Mouse (Mus musculus) frontal cortex, postnatal 25 days (tissue): ENCODE results near the gene Dcbld1.
"Not testable (repeated sequence)": the region's sequence is repeated elsewhere in the genome, so short reads cannot be mapped to it uniquely, and the experiment has no call there.

ENCODE experiments used
- DNase-seq, 2 experiments: peaks; one replicate each; pipeline ENCODE4 v3.0.0; 2022; ENCODE audit warnings: low spot score in 2 of 2

Dcbld1 gene

DNA sequence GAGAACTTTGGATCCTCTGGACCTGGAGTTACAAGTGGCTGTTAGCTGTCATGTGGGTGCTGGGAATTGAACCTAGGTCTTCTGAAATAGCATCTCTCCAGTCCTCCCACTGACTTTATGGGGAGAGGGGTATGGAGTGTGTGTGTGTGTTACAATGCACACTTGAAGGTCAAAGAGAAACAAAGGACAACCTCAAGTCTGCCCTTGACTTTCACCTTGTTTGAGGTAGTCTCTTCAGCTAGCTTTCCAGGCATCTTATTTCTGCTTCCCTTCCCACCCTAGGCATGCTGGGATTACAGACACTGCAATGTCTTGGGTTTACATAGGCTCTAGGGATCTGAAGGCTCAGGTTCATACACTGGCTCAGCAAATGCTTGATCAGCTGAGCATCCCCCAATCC lies 68.9 kb downstream of the Dcbld1 start:
- no peak for DNase-seq

DNA sequence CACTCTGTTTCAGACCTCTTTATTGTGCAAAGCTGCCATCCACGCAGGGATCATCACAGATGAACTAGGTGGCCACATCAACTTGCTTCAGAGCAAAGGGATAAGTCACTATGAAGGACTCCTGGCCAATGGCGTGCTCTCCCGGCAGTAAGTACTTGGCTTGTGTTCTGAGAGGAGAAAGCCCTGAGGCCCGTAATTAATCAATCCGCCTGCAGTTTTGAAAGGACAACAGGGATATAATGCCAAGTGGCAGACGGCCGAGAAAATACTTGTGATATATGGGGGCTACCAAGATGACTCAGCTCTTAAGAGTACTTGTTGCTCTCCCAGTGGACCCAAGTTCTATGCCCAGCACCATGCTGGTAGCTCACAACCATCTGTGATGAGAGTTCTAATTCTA lies 71.2 kb downstream of the Dcbld1 start:
- DNase-seq, result no peak

DNA sequence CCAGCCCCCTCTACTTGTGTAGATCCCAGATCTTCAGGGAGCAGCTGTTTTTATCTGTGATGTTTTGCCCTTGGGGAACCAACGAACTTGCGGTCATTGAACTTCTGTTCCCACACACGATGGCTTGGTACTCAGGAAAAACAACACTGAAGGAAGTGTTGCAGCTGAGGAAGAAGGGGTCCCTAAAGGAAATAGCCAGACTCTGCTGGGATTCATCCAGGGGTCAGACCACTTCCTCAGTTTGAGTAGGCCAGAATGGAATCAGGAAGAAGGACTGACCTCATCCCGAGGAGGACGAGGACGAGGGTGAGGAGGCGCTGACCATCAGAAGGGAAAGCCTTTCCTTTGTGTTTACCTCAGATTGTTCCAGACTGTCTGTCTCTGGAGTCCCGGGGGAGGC lies 75.8 kb downstream of the Dcbld1 start:
- DNase-seq, result no peak

DNA sequence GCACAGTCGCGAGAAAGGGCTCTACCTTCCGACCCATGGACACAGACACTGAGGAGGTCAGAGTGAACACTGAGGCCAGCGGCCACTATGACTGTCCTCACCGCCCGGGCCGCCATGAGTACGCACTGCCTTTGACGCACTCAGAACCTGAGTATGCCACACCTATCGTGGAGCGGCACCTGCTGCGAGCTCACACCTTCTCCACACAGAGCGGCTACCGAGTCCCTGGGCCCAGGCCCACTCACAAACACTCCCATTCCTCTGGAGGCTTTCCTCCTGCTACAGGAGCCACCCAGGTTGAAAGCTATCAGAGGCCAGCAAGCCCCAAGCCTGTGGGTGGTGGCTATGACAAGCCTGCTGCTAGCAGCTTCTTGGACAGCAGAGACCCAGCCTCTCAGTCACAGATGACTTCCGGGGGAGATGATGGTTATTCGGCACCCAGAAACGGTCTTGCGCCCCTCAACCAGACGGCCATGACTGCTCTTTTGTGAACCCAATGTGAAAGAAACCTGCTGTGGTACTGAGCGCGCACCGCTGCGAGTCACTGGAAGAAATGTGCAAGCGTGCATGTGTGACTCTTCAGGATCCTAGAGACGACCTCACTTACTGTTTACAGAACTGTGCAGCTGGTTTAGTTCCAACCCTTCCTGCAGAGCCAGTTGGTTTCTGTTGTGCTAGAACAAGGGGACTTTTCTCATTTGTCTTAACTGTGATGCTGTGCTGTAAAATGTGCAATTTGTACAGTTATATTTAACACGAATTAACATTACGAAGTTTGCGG lies 86.3 kb downstream of the Dcbld1 start:
- no peak for DNase-seq

DNA sequence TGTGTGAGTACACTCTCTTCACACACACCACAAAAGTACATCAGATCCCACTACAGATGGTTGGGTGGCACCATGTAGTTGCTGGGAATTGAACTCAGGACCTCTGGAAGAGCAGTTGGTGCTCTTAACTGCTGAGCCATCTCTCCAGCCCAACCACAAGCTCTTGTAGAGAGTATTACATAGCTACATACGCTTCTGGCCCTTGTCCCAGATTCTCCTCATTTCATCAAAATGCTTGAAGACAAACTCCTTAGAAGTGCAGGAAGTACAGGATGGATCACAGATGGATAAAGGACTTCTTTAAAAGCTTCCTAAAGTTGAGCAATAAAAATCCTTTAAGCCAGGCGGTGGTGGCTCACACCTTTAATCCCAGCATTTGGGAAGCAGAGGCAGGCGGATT lies 88.5 kb downstream of the Dcbld1 start:
- DNase-seq, result no peak

DNA sequence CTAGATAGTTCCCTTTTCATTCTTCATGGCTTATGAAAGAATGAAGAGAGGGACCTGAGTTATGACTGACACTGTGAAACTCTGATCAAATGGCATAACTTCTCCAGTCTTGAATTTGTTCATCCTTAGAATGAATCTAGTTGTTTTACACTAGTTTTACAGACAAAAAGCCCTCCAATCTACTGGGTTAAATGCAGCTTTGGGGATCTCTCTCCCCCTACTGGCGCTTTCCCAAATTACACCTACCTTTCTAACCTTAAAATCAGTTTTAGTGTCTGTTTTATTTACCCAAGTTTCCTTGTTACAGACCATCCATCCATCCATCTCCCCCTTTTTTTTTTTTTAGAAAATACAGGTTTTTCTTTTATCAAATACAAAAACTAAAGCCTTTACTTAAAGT lies 97.6 kb downstream of the Dcbld1 start:
- peak in 1 of 2 experiments; percentile 20 for DNase-seq

DNA sequence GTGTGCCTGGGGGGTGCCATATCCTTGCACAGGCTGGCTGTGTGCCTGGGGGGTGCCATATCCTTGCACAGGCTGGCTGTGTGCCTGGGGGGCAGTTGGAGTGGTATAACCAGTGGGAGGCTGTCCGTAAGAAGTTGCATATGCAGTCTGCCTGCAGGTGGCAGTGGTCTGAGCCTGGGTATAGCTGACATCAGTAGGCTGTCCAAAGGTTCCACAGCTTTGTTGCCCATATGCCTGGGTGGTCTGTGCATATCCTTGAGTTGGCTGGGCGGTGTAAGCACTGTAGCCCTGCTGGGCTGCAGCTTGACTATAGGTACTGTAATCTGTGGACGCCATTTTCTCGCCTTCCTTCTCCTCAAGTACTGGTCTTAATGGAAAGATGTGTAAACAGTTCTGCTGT lies 109.9 kb downstream of the Dcbld1 start:
- not testable (repeated sequence) for DNase-seq

DNA sequence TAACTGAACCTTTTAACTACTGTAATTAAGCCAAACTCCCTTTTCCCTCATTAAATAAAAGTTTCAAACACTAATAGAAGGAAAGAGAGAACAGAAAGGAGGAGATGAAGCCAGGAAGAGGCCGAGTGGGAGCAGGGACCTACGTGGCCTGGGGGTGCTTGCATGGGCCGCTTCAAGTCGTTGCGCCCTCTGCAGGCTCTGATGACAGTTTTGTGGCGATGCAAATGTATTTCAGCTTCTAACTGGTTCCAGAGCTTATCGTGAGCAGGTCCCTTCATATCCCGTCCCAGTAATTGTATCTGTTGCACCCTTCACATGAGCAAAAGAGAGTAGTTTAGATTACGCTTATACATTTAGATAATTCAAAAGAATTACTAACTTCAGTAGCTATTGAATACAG lies 119.8 kb downstream of the Dcbld1 start:
- no peak for DNase-seq

DNA sequence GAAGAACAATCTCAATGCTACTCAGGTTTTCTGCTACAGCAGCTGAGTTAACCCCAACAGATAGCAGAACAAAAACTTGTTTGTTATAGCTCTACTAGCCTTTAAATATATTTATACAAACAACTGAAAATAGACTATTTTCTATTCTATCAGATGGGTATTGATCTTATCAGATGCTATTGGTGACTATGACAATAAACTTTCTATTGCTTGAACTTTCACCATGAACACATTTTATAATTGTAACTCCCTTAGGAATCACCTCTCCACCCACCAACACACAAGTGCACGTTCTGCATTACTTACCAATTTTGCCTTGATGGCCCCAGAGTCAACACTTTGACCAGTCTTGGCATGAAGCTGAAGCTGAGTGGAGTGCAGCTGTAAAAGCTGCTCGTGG lies 125.0 kb downstream of the Dcbld1 start, which contains the start of gene Gm26741:
Gm26741 (plus strand) TSS at position 301 of the 400 bp plus-strand sequence.
- DNase-seq, result no peak

DNA sequence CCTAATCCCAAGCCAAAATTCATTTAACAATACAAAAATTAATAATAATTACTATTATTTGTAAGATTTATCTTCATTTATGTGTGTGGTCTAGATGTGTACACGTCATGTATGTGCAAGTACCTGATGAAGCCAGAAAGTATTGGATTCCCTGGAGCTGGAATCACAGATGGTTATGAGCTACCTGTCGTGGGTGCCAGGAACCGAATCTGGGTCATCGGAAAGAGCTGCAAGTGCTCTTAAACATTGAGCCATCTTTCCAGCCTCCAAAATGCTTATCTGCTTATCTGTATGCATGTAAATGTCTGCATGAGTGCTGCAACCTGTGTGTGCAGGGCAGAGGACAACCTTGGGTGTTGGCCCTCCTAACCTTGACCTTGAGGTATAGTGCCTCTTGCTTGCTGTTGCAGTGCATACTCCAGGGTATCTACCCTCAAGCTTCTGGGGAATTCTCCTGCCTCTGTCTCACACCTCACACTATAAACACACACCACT lies 126.9 kb downstream of the Dcbld1 start:
- no peak for DNase-seq

DNA sequence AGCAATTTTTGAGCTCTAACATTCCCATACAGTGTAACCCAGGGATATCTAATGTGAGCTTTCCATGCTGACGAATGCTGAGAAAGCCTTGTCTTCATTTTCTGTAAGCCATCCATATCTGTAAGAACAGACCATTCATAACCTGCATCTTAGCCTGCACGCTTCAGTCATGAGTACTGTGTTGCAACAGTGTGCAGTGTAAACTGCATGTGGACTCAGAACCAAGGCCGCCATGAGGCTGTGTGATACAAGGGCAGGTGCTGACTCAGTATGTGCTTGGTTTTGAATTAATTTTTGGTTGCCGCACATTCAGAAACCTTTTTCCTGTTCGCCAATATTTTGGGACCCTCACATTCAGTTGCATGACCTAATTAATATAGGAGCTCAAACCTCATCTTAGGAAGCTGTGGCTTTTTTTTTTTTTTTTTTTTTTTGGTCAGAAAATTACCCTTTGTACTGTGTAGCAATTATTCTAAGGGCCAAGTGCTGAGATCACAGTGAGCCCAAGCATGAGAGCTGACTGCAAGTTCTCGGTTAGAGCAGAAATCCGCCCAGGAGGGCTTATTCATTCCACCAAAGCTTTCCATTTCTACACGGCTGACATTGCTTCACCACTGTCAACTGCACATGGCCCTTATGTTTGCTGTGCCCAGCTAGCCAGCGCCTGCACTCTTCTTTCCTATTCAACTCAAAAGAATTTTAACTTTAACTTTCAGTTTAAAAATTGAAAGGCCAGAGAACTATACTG lies 127.6 kb downstream of the Dcbld1 start:
- DNase-seq, result no peak

DNA sequence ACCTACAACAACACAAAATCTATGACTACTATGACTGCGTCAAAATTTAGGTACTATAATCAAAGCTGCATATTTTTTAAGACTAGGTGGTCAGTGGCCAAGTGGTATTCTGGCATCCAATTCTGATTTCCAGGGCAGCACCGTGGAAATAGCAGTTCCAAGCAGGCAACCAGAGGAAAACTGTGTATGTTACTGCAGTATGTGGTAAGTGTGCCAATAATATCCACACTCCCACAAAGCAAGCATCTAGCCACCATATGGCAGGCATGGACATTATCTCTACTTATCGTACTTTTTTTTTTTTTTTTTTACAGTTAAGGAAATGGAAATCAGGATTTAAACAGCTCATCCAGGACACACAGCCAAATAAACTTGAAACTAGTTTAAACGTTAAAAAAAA lies 135.0 kb downstream of the Dcbld1 start:
- DNase-seq, result no peak
